Mouse (Mus musculus) heart, embryonic 13.5 days (tissue): ENCODE measurements at regions not wholly inside any gene's neighbourhood (a gene's known extent, or its start where the extent isn't known, plus 50 kb on each side); places are given as distances from the start of the nearest gene placed in this dataset.

Experiments used
- ATAC-seq: fragments of 200-750 bp; cut with Nextera tagmentation; 2 replicates; pipeline ENCODE4 v1.8.0; 2017; ENCODE audit warnings: moderate TSS enrichment; ENCODE audit not compliant: insufficient number of reproducible peaks, low FRiP score, low TSS enrichment; ENCODE audit errors: extremely low read depth
- H3K27ac ChIP-seq: fragments of 300-500 bp; sonication (generic); replicated peaks from 2 replicates; pipeline ENCODE4 v1.5.1; 2015; ENCODE audit warnings: moderate library complexity, mild to moderate bottlenecking, inconsistent platforms
- H3K27me3 ChIP-seq: fragments of 300-500 bp; sonication (generic); replicated peaks from 2 replicates; pipeline ENCODE4 v1.6.1; 2015; ENCODE audit warnings: mild to moderate bottlenecking, inconsistent platforms
- H3K36me3 ChIP-seq: fragments of 300-500 bp; sonication (generic); 2 replicates; pipeline ENCODE4 v1.6.1; 2015; ENCODE audit warnings: mild to moderate bottlenecking, inconsistent platforms
- H3K4me1 ChIP-seq: fragments of 300-500 bp; sonication (generic); 2 replicates; pipeline ENCODE4 v1.6.1; 2015; ENCODE audit warnings: inconsistent platforms
- H3K4me2 ChIP-seq: fragments of 300-500 bp; sonication (generic); 2 replicates; pipeline ENCODE4 v1.6.1; 2015; ENCODE audit warnings: inconsistent platforms, mild to moderate bottlenecking, moderate library complexity
- H3K4me3 ChIP-seq: fragments of 300-500 bp; sonication (generic); 2 replicates; pipeline ENCODE4 v1.5.1; 2015; ENCODE audit warnings: moderate library complexity, mild to moderate bottlenecking, inconsistent platforms
- H3K9ac ChIP-seq: fragments of 300-500 bp; sonication (generic); 2 replicates; pipeline ENCODE4 v1.6.1; 2015; ENCODE audit warnings: inconsistent platforms, mild to moderate bottlenecking, moderate library complexity
- H3K9me3 ChIP-seq: fragments of 300-500 bp; sonication (generic); 2 replicates; pipeline ENCODE4 v1.6.1; 2016; ENCODE audit warnings: inconsistent platforms
- WGBS: fragments of 180-500 bp; shearing (Covaris S2); methylation state at CpG from one replicate; pipeline ENCODE4 v1.1.7; 2015; ENCODE audit warnings: mixed read lengths; 5-methylcytosine and 5-hydroxymethylcytosine counted together

- Histone ChIP-seq H3K27me3 (no peaks in the 10 kb centered on the region), H3K27ac (peak overlapping the region; percentile 48), H3K4me3 (peak overlapping the region; percentile 8; the same call in 1 of the 2 replicates), H3K36me3 (no peaks in the 10 kb centered on the region), H3K4me2 (peak overlapping the region; percentile 52), H3K9ac (no peak overlapping the region), H3K9me3 (no peaks in the 10 kb centered on the region), H3K4me1 (peaks cover 40% of the 10 kb centered on the region)
- no peak for ATAC-seq
- WGBS, result 18% methylated on average over 13 of the region's 13 CpGs
Measured at GRCm38 (mm10) chr1:153601928-153602631, 50.7 kb upstream of the Rgs8 start.

- ATAC-seq, result no peak
- H3K9ac ChIP-seq, result no peak overlapping the region
- peak overlapping the region; percentile 48 for H3K27ac ChIP-seq
- H3K4me3 ChIP-seq, result no peak overlapping the region; the same call in 1 of the 2 replicates
- peak overlapping the region; percentile 52 for H3K4me2 ChIP-seq
- no peaks in the 10 kb centered on the region for H3K9me3 ChIP-seq
- H3K27me3 ChIP-seq, result no peaks in the 10 kb centered on the region
- peaks cover 40% of the 10 kb centered on the region for H3K4me1 ChIP-seq
- 28% methylated on average over 4 of the region's 4 CpGs for WGBS
- no peaks in the 10 kb centered on the region for H3K36me3 ChIP-seq
Measured at GRCm38 (mm10) chr1:153602632-153602965, 50.2 kb upstream of the Rgs8 start.
